Mouse (Mus musculus): Measurements from ENCODE around the gene Acaa1b. TPM values are rescaled to one million over a fixed set of nuclear protein-coding genes. Genes with fewer than 3 reads are reported as not detected.

Gene Acaa1b
- total RNA-seq, 2 experiments from 2014 or later, result 1.4 TPM; not detected in 1

GRCm38 (mm10) chr9:119145638-119146037 is 11.3 kb downstream of the Acaa1b start:
- no peak for ATAC-seq (replicated peaks; ENCODE audit: low FRiP score, poor library complexity, severe bottlenecking)

GRCm38 (mm10) chr9:119145137-119145536 is 11.8 kb downstream of the Acaa1b start:
- no peak for ATAC-seq (replicated peaks; ENCODE audit: low FRiP score, poor library complexity, severe bottlenecking)

GRCm38 (mm10) chr9:119144696-119145095 is 12.2 kb downstream of the Acaa1b start:
- ATAC-seq (replicated peaks; ENCODE audit: low FRiP score, poor library complexity, severe bottlenecking), result no peak

GRCm38 (mm10) chr9:119143372-119143771 is 13.5 kb downstream of the Acaa1b start:
- ATAC-seq (replicated peaks; ENCODE audit: low FRiP score, poor library complexity, severe bottlenecking), result no peak

GRCm38 (mm10) chr9:119142066-119142465 is 14.8 kb downstream of the Acaa1b start:
- no peak for ATAC-seq (replicated peaks; ENCODE audit: low FRiP score, poor library complexity, severe bottlenecking)

- no peak for ATAC-seq (replicated peaks; ENCODE audit: low FRiP score, poor library complexity, severe bottlenecking)
These were observed 18.1 kb downstream of the Acaa1b start for GRCm38 (mm10) chr9:119138836-119139235.

GRCm38 (mm10) chr9:119130692-119131091 is 26.2 kb downstream of the Acaa1b start:
- ATAC-seq (replicated peaks; ENCODE audit: low FRiP score, poor library complexity, severe bottlenecking), result no peak

GRCm38 (mm10) chr9:119128436-119129181 is 28.3 kb downstream of the Acaa1b start:
- no peak for ATAC-seq (replicated peaks; ENCODE audit: low FRiP score, poor library complexity, severe bottlenecking)

- ATAC-seq (replicated peaks; ENCODE audit: low FRiP score, poor library complexity, severe bottlenecking), result no peak
These were observed 34.1 kb downstream of the Acaa1b start for GRCm38 (mm10) chr9:119122596-119123369.

GRCm38 (mm10) chr9:119120168-119120560 is 36.7 kb downstream of the Acaa1b start:
- no peak for ATAC-seq (replicated peaks; ENCODE audit: low FRiP score, poor library complexity, severe bottlenecking)

GRCm38 (mm10) chr9:119119409-119120167 is 37.3 kb downstream of the Acaa1b start:
- no peak for ATAC-seq (replicated peaks; ENCODE audit: low FRiP score, poor library complexity, severe bottlenecking)

GRCm38 (mm10) chr9:119114911-119115310 is 42.0 kb downstream of the Acaa1b start:
- no peak for ATAC-seq (replicated peaks; ENCODE audit: low FRiP score, poor library complexity, severe bottlenecking)

GRCm38 (mm10) chr9:119110640-119111039 is 46.3 kb downstream of the Acaa1b start:
- ATAC-seq (replicated peaks; ENCODE audit: low FRiP score, poor library complexity, severe bottlenecking), result no peak

- ATAC-seq (replicated peaks; ENCODE audit: low FRiP score, poor library complexity, severe bottlenecking), result no peak
These were observed 47.1 kb downstream of the Acaa1b start for GRCm38 (mm10) chr9:119109685-119110353.

GRCm38 (mm10) chr9:119107566-119107965 is 49.3 kb downstream of the Acaa1b start:
- ATAC-seq (replicated peaks; ENCODE audit: low FRiP score, poor library complexity, severe bottlenecking), result no peak

GRCm38 (mm10) chr9:119102783-119103113 is 54.1 kb downstream of the Acaa1b start:
- no peak for ATAC-seq (replicated peaks; ENCODE audit: low FRiP score, poor library complexity, severe bottlenecking)

GRCm38 (mm10) chr9:119101992-119102782 is 54.7 kb downstream of the Acaa1b start, which contains the start of gene Dlec1:
Gene Dlec1 (plus strand): TSS chr9:119102478.
- no peak for ATAC-seq (replicated peaks; ENCODE audit: low FRiP score, poor library complexity, severe bottlenecking)

- no peak for ATAC-seq (replicated peaks; ENCODE audit: low FRiP score, poor library complexity, severe bottlenecking)
These were observed 56.6 kb downstream of the Acaa1b start for GRCm38 (mm10) chr9:119100177-119100898.
